Comparison of ENCODE assay signal across 7 mouse cellular contexts in genomic region chr16:18686044-18686761, GRCm38 (mm10). TPM values are rescaled to one million over a fixed set of nuclear protein-coding genes. Genes with fewer than 3 reads are reported as not detected.
DNase-seq lines count a peak whose midpoint lies in the region; ATAC-seq and TF ChIP-seq lines count a peak whose summit lies in the region.

No protein-coding gene starts in this region.

- no peak overlapping the region for H3K4me2 ChIP-seq in kidney, embryonic 14.5 days (replicated peaks; ENCODE audit: low read depth, low read length)
- H3K4me2 ChIP-seq in embryonic facial prominence, embryonic 12.5 days (replicated peaks) = no peak overlapping the region
- no peak overlapping the region; the same call in 1 of the 2 replicates for H3K4me2 ChIP-seq in hindbrain, postnatal 0 days (ENCODE audit: low read depth, low read length)
- H3K4me2 ChIP-seq in neural tube, embryonic 15.5 days = 0 out of 2 replicates have a peak overlapping the region, but pooled peaks have one; percentile 56

- H3K9ac ChIP-seq in kidney, embryonic 14.5 days (ENCODE audit: low read depth, low read length) = no peak overlapping the region
- no peak overlapping the region for H3K9ac ChIP-seq in embryonic facial prominence, embryonic 12.5 days
- no peak overlapping the region for H3K9ac ChIP-seq in hindbrain, postnatal 0 days (replicated peaks; ENCODE audit: low read length)
- no peak overlapping the region for H3K9ac ChIP-seq in neural tube, embryonic 15.5 days (replicated peaks)

- H3K9me3 ChIP-seq in kidney, embryonic 14.5 days (ENCODE audit: control insufficient read depth, low read length) = no peaks in the 10 kb centered on the region
- H3K9me3 ChIP-seq in embryonic facial prominence, embryonic 12.5 days = no peaks in the 10 kb centered on the region
- H3K9me3 ChIP-seq in hindbrain, postnatal 0 days (ENCODE audit: low read length) = no peaks in the 10 kb centered on the region
- H3K9me3 ChIP-seq in neural tube, embryonic 15.5 days (replicated peaks) = no peaks in the 10 kb centered on the region

- WGBS in kidney, embryonic 14.5 days = 16% methylated on average over 6 of the region's 6 CpGs
- WGBS in embryonic facial prominence, embryonic 12.5 days = 6% methylated on average over 6 of the region's 6 CpGs
- 14% methylated on average over 6 of the region's 6 CpGs for WGBS in hindbrain, postnatal 0 days
- 14% methylated on average over 5 of the region's 6 CpGs for WGBS in neural tube, embryonic 15.5 days

- peaks cover 16% of the 10 kb centered on the region; the same call in 1 of the 2 replicates for H3K4me1 ChIP-seq in kidney, embryonic 14.5 days (ENCODE audit: control insufficient read depth, insufficient read depth, low read length)
- H3K4me1 ChIP-seq in embryonic facial prominence, embryonic 12.5 days = peaks cover 17% of the 10 kb centered on the region
- no peaks in the 10 kb centered on the region for H3K4me1 ChIP-seq in hindbrain, postnatal 0 days (ENCODE audit: insufficient read depth, low read length)
- peaks cover 10% of the 10 kb centered on the region for H3K4me1 ChIP-seq in neural tube, embryonic 15.5 days

- no peak overlapping the region for H3K4me3 ChIP-seq in kidney, embryonic 14.5 days (ENCODE audit: low read length)
- no peak overlapping the region for H3K4me3 ChIP-seq in embryonic facial prominence, embryonic 12.5 days
- H3K4me3 ChIP-seq in hindbrain, postnatal 0 days (ENCODE audit: low read length) = no peak overlapping the region
- H3K4me3 ChIP-seq in neural tube, embryonic 15.5 days (replicated peaks) = no peak overlapping the region

- no peak for DNase-seq in kidney, postnatal 10 days
- DNase-seq in hindbrain, postnatal 0 days (ENCODE audit: low spot score) = no peak
- DNase-seq in urinary bladder, postnatal 14 days (ENCODE audit: low spot score) = no peak

- no peaks in the 10 kb centered on the region for H3K36me3 ChIP-seq in kidney, embryonic 14.5 days (ENCODE audit: control insufficient read depth, insufficient read depth, low read length)
- no peaks in the 10 kb centered on the region for H3K36me3 ChIP-seq in embryonic facial prominence, embryonic 12.5 days
- no peaks in the 10 kb centered on the region for H3K36me3 ChIP-seq in hindbrain, postnatal 0 days (ENCODE audit: insufficient read depth, low read length)
- H3K36me3 ChIP-seq in neural tube, embryonic 15.5 days = no peaks in the 10 kb centered on the region

- H3K27me3 ChIP-seq in kidney, embryonic 14.5 days (ENCODE audit: control insufficient read depth, insufficient read depth, low read length) = no peaks in the 10 kb centered on the region
- no peaks in the 10 kb centered on the region; the same call in 1 of the 2 replicates for H3K27me3 ChIP-seq in embryonic facial prominence, embryonic 12.5 days
- H3K27me3 ChIP-seq in hindbrain, postnatal 0 days (ENCODE audit: insufficient read depth, low read length) = no peaks in the 10 kb centered on the region
- H3K27me3 ChIP-seq in neural tube, embryonic 15.5 days (replicated peaks) = no peaks in the 10 kb centered on the region

- H3K27ac ChIP-seq in kidney, embryonic 14.5 days (ENCODE audit: low read depth, low read length) = 0 out of 2 replicates have a peak overlapping the region, but pooled peaks have one; percentile 30
- H3K27ac ChIP-seq in embryonic facial prominence, embryonic 12.5 days = peak overlapping the region; percentile 69
- no peak overlapping the region for H3K27ac ChIP-seq in hindbrain, postnatal 0 days
- no peak overlapping the region for H3K27ac ChIP-seq in neural tube, embryonic 15.5 days (replicated peaks)

- ATAC-seq in kidney, embryonic 14.5 days (ENCODE audit: low FRiP score, low TSS enrichment) = no peak
- no peak for ATAC-seq in embryonic facial prominence, embryonic 12.5 days (ENCODE audit: insufficient number of reproducible peaks, insufficient read depth, low FRiP score, low TSS enrichment)
- 0 out of 2 replicates have a peak, but pooled peaks have one; percentile 22 for ATAC-seq in hindbrain, postnatal 0 days
- 0 out of 2 replicates have a peak, but pooled peaks have one; percentile 22 for ATAC-seq in neural tube, embryonic 15.5 days (ENCODE audit: low FRiP score)
- ATAC-seq in CD4-positive, CD25-positive, alpha-beta regulatory T cell, adult 4 months = no peak

- TF ChIP-seq CTCF in hindbrain, postnatal 0 days (IDR thresholded peaks at IDR 0.05; ENCODE audit: low read depth) = no peak

RNA-seq across cellular contexts. Expression of gene Sept5, which starts 56.4 kb away (rescaled TPM):
- polyA plus RNA-seq in kidney, embryonic 14.5 days (2014; fragmentation: Nextera tagmentation; extraction: Ambion mirVana) = 12.2 and 14.2 TPM in 2 replicates
- 45.5 and 47.2 TPM in 2 replicates for polyA plus RNA-seq in embryonic facial prominence, embryonic 12.5 days (2016; fragmentation: Nextera tagmentation; extraction: Ambion mirVana)
- total RNA-seq in hindbrain, postnatal 0 days (2014; rRNA removed) = 286 and 335 TPM in 2 replicates
- 186 and 195 TPM in 2 replicates for polyA plus RNA-seq in hindbrain, postnatal 0 days (2015; fragmentation: Nextera tagmentation; extraction: Ambion mirVana)
- 185 and 216 TPM in 2 replicates for polyA plus RNA-seq in neural tube, embryonic 15.5 days (2015; fragmentation: Nextera tagmentation; extraction: Ambion mirVana)
- 1 to 10 TPM in 1 of 2 experiments, under 1 TPM in 1; 0.36 to 1.5 TPM for polyA plus RNA-seq in CD4-positive, CD25-positive, alpha-beta regulatory T cell, adult 4 months (2017; shearing (Covaris generic))

RNA-seq across cellular contexts. Expression of gene Gm49601, which starts 60.0 kb away (rescaled TPM):
- polyA plus RNA-seq in kidney, embryonic 14.5 days (2014; fragmentation: Nextera tagmentation; extraction: Ambion mirVana) = 1.2 and 1.7 TPM in 2 replicates
- 8.1 and 10.4 TPM in 2 replicates for polyA plus RNA-seq in embryonic facial prominence, embryonic 12.5 days (2016; fragmentation: Nextera tagmentation; extraction: Ambion mirVana)
- total RNA-seq in hindbrain, postnatal 0 days (2014; rRNA removed) = 23.8 and 24.0 TPM in 2 replicates
- 3.1 and 4.0 TPM in 2 replicates for polyA plus RNA-seq in hindbrain, postnatal 0 days (2015; fragmentation: Nextera tagmentation; extraction: Ambion mirVana)
- polyA plus RNA-seq in neural tube, embryonic 15.5 days (2015; fragmentation: Nextera tagmentation; extraction: Ambion mirVana) = 14.0 and 21.3 TPM in 2 replicates
- polyA plus RNA-seq in CD4-positive, CD25-positive, alpha-beta regulatory T cell, adult 4 months (2017; shearing (Covaris generic)) = not detected

Comparison
In these comparisons a context has a peak if more than half of its experiments do, and no peak if none do; other contexts are left out.
1. ATAC-seq: peak in hindbrain, postnatal 0 days (single experiment) and neural tube, embryonic 15.5 days (single experiment); none in kidney, embryonic 14.5 days (single experiment), embryonic facial prominence, embryonic 12.5 days (single experiment) and CD4-positive, CD25-positive, alpha-beta regulatory T cell, adult 4 months (single experiment).
2. H3K27ac ChIP-seq: peak in kidney, embryonic 14.5 days (single experiment) and embryonic facial prominence, embryonic 12.5 days (single experiment); none in hindbrain, postnatal 0 days (single experiment) and neural tube, embryonic 15.5 days (single experiment).